Mouse (Mus musculus): Measurements from ENCODE around the gene Tmem116.

DNA sequence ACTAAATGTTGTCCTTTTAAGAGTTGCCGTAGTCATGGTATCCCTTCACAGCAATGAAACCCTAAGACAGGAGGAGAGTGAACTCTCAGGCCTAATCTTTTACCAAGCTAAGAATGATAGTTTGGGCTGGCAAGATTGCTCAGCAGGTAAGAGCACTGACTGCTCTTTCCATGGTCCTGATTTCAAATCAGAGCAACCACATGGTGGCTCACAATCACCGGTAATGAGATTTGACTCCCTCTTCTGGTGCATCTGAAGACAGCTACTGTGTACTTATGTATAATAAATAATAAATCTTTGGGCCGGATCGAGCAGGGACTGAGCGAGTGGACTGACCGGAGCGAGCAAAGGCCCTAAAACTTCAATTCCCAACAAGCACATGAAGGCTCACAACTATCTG lies 89.5 kb downstream of the Tmem116 start:
- no peak for TF ChIP-seq CTCF (IDR thresholded peaks at IDR 0.05; ENCODE audit: control insufficient read depth, insufficient read depth, insufficient read length)
- TF ChIP-seq MAX (IDR thresholded peaks at IDR 0.05): no peak
